Mouse (Mus musculus) layer of hippocampus, postnatal 14 days (tissue): Measurements from ENCODE around the gene Tmem255b. TPM values are rescaled to one million over a fixed set of nuclear protein-coding genes. Genes with fewer than 3 reads are reported as not detected.
A peak's percentile ranks its signal among the peaks of the same experiment; 100 is the strongest.

Experiments
- DNase-seq, 2 experiments: peaks; one replicate each; pipeline ENCODE4 v3.0.0; 2021 to 2022; ENCODE audit warnings: low spot score in 2 of 2, mixed read lengths in 1 of 2
- long read RNA-seq, 2 experiments: library from polyadenylated mRNA; stranded (forward); transcript quantifications; one replicate each; pipeline ENCODE4 v2.0.0; 2021
- total RNA-seq, 2 experiments: library from RNA; stranded (reverse); gene quantifications; 2 replicates each; pipeline ENCODE4 v1.2.3; 2021

The Tmem255b gene
- total RNA-seq = 1 to 10 TPM; 7.3 to 8.4 TPM
- long read RNA-seq, experiment 1, partial matches to known transcripts = 1 of 4 reads
- long read RNA-seq, experiment 1, other reads (novel, unspliced or antisense) = 1 of 4 reads
- long read RNA-seq, experiment 2, partial matches to known transcripts = 0 of 5 reads
- long read RNA-seq, experiment 2, other reads (novel, unspliced or antisense) = 3 of 5 reads

- no peak for DNase-seq
These were observed at the start of gene Tmem255b for GRCm38 (mm10) chr8:13434889-13435288. TSS of gene Tmem255b (plus strand) at chr8:13435189.

- no peak for DNase-seq
These were observed 48.6 kb upstream of the Tmem255b start for GRCm38 (mm10) chr8:13386366-13386765.

GRCm38 (mm10) chr8:13387728-13388127 is 47.3 kb upstream of the Tmem255b start:
- DNase-seq = no peak

- DNase-seq = no peak
These were observed 46.2 kb upstream of the Tmem255b start for GRCm38 (mm10) chr8:13388744-13389143.

- no peak for DNase-seq
These were observed 41.1 kb upstream of the Tmem255b start for GRCm38 (mm10) chr8:13393869-13394268.

- no peak for DNase-seq
These were observed 38.3 kb upstream of the Tmem255b start, which contains the start of gene Atp4b for GRCm38 (mm10) chr8:13396725-13397124. TSS of gene Atp4b (minus strand) at chr8:13396825.

- no peak for DNase-seq
These were observed 31.5 kb upstream of the Tmem255b start for GRCm38 (mm10) chr8:13403517-13403916.

- DNase-seq = no peak
These were observed 30.3 kb upstream of the Tmem255b start, which contains the start of gene Grk1 for GRCm38 (mm10) chr8:13404666-13405131. TSS of gene Grk1 (plus strand) at chr8:13405081.

- DNase-seq = no peak
These were observed 29.0 kb upstream of the Tmem255b start for GRCm38 (mm10) chr8:13406011-13406410.

- DNase-seq = peak; percentile 59 to 75
These were observed 23.4 kb upstream of the Tmem255b start for GRCm38 (mm10) chr8:13411597-13411996.

GRCm38 (mm10) chr8:13412891-13413558 is 22.0 kb upstream of the Tmem255b start:
- DNase-seq = peak; percentile 52 to 64

GRCm38 (mm10) chr8:13413823-13414390 is 21.1 kb upstream of the Tmem255b start:
- DNase-seq = no peak

- DNase-seq = no peak
These were observed 19.1 kb upstream of the Tmem255b start for GRCm38 (mm10) chr8:13415879-13416278.

- DNase-seq = no peak
These were observed 15.8 kb upstream of the Tmem255b start for GRCm38 (mm10) chr8:13419111-13419639.

GRCm38 (mm10) chr8:13420970-13421369 is 14.0 kb upstream of the Tmem255b start:
- DNase-seq = no peak

GRCm38 (mm10) chr8:13427351-13427750 is 7.6 kb upstream of the Tmem255b start:
- DNase-seq = no peak

GRCm38 (mm10) chr8:13428156-13428555 is 6.8 kb upstream of the Tmem255b start:
- no peak for DNase-seq

GRCm38 (mm10) chr8:13430412-13430811 is 4.6 kb upstream of the Tmem255b start:
- peak in 1 of 2 experiments; percentile 25 for DNase-seq

GRCm38 (mm10) chr8:13430866-13431265 is 4.1 kb upstream of the Tmem255b start:
- DNase-seq = no peak

GRCm38 (mm10) chr8:13433130-13433529 is 1.9 kb upstream of the Tmem255b start:
- no peak for DNase-seq

GRCm38 (mm10) chr8:13436052-13436451 is 1.1 kb downstream of the Tmem255b start:
- DNase-seq = no peak

GRCm38 (mm10) chr8:13437531-13437930 is 2.5 kb downstream of the Tmem255b start:
- no peak for DNase-seq
